Mouse (Mus musculus) CD8-positive naive resting alpha-beta T cell, adult 57 days (primary cell): ENCODE results near the gene Slc2a4. TPM values are rescaled to one million over a fixed set of nuclear protein-coding genes. Genes with fewer than 3 reads are reported as not detected.

ENCODE experiments used
- total RNA-seq: library from RNA; stranded (reverse); gene quantifications from one replicate; pipeline ENCODE4 v1.2.4, GENCODE M21; 2023

Slc2a4 gene
- not detected for total RNA-seq

DNA sequence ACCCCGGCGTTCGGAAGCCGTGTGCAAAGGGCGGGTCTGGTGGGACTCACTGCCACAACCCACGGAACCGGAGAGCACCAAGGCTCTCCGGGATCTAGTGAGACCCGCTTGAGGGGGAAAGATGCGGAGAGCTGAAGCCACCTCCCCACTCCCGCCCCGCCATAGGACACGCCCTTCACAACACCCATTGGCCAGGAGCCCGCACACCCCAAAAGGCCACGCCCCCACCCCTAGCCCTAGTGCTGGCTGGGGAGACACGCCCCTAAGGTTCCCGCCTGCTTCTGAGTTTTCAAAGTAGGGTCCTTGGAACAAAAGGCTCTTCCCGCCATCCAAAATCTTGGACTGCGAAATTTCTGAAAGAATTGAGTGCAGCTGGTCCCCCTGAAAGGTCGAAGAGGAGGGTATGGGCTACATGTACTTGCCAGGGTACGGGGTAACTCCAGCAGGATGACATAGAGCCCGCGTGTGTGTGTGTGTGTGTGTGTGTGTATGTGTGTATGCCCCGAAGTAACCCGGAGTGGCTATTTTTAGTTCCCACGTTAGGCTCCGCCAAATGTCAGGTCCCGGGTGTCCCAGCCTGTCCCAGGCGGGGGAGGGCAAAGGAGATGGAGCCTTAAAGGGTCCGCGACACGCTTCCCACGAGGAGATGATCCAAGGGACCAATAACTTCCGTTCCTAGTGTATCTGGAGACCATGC is at the start of gene Slc2a4:
Slc2a4 (minus strand) TSS at position 123 of the 697 bp plus-strand sequence.

DNA sequence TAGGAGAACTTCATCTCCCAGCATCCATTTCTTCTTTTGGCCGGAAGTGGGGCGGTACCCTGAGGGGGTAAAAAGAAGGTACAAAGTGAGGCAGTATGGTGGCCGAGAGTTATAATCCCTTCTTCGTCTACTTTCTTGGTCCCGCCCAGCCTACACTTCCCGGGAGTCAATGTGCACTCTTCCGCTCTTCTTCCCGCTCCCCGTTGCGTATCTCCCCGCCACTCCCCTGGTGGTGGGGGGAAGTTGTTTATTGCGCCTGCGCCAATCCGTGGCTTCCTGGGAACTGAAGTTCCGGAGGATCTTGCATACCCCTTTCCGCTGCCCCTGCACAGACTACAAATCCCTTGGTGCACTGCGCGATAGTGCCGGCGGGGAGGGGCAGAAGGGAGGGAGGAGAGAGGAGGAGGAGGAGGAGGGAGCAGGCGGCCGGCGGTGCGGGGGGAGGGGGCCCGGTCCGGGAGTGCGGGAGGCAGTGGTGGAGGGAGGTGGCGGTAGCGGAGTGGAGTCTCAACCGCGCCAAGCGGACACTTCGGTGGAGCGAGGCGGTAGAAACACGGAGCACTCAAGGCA is 47.5 kb upstream of the Slc2a4 start, which contains the start of gene Phf23:
Phf23 (plus strand) TSS at position 387 of the 570 bp plus-strand sequence.

DNA sequence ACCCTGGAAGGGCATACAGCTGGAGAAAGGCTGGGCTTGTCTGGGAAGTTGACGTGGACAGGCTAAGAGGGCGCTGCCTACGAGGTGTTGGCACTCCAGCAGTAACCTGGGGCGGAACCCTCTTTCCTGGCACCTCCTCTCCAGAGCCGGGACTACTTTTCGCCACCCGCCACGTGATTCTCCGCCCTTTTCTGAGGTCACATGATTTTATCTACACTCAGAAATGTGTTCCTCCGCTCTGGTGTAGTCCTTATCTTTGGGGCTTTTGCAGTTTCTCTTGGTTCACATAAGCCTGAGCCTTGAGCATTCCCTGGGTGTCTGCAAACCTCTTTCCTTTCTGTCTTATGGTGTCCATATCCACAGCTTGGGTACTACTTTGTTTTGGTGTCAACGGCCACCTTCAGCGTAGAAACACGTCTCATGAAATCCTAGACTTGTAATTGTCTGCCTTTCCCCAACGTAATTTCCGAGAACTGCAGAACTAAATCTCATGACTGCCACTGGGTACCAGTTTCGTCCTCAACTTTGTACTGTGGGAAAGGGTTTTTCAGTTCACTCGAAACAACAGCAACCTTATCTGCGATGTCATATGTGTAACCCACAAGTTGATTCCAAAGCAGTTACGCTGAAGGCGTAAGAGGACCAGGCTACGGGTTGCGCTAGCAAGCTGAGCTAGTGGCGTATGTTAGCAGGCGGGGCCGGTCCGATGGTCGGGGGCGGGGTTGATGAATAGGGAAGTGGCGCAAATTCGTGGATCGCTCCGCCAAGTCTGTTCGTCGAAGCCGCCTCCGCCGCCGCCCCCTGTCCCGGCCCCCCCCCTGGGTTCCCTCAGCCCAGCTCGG is 43.1 kb upstream of the Slc2a4 start, which contains the start of gene Gabarap:
Gabarap (plus strand) TSS at position 294 of the 842 bp plus-strand sequence.

DNA sequence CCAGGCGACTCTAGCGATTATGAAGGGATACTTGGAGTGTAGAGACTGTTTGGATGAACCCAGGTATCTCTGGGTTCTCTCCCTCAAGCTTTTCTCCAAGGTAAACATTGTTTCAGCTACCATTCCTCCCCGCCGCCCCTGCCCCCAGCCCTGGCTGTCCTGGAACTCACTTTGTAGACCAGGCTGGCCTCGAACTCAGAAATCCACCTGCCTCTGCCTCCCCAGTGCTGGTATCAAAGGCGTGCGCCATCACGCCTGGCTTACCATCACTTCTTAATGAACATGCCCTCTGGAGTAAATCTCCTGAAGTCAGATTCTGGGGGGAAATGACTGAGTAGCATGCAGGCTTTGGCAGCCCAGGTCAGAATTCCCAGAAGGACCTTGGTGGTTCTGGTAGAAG is 34.2 kb upstream of the Slc2a4 start, which contains the start of gene Elp5:
Elp5 (minus strand) TSS at position 293 of the 400 bp plus-strand sequence.

GRCm38 (mm10) chr11:69981141-69981762 is 33.3 kb upstream of the Slc2a4 start, which contains the start of gene Ctdnep1:
Gene Ctdnep1 (plus strand): TSS chr11:69981156.

DNA sequence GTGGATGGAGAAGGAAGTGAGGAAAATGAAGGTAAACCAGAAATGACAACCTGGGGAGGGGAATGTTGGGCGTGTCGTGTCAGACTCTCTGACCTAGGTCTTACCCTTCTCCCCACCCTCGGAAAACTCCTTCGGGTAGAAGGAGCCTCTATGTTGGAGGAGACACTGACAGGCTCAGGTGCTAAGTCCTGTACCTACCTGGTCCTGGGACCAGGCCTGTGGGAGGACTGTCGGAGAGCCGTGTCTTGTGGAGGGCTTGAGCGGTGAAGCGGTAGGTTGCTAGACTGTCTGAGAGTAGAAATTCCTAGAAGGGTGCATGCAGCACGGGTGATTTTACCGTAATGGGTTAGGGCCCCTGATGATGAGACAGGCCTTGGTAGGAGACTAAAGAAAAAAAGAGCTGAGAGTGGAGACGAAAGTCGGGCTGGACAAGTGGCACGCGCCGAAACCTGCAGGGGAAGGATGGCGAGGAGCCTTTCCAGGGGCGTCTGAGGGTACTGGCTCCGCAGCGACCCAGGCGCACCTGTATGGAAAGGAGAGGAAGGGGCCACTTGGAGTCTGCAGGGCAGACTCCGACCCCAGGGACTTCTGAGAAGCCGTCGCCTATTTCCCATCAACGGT is 16.8 kb upstream of the Slc2a4 start, which contains the start of gene Cldn7:
Cldn7 (plus strand) TSS at position 130 of the 621 bp plus-strand sequence.

GRCm38 (mm10) chr11:69935137-69935879 is 12.7 kb downstream of the Slc2a4 start, which contains the start of gene Ybx2:
Gene Ybx2 (plus strand): TSS chr11:69935796.

GRCm38 (mm10) chr11:69921114-69922011 is 26.6 kb downstream of the Slc2a4 start, which contains the start of gene Eif5a:
Gene Eif5a (minus strand): TSS chr11:69921958.

GRCm38 (mm10) chr11:69913554-69914371 is 34.2 kb downstream of the Slc2a4 start, which contains the start of gene Gps2:
Gene Gps2 (plus strand): TSS chr11:69913888.

DNA sequence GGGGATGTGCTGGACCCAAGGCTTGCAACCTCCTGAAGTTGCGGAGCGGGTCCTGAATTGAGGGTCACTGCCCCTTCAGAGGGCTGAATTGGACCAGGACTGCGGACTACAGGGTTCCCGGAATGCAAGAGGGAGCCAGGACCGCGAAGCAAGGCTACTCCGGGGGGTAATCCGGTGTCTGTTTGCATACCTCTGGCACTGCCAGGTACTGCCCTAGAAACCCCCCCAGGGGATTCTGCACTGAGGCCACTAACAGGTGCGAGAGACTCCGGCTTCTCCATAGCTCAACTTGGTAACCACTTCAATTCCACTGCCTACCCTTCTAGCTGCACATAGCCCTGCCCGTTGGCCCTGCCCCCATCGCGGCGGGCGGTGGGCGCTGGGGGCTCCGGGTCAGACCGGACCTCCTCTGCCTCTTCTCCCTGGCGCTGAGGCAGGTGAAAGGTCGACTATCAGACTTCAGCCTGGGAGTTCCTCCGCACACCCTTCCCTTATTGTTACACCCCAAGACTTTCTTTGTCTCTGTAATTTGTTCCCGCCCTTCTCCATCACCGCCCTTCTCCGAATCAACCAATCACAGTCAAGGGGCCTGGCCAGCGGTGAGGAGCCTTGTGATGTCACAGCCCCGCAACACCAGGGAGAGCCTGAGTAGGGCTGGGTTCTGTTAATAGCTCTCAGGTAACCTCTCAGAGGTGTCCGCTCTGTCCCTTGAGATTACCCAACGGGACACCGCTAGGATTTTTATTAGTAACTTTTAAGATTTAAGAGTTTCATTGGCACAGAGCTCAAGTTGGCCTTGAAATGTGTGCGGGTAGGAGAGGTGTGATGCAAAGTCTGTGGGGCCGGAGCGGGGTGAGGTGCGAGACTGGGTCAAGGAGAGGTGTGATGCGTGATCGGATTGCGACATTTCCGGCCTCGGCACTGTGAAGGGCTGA is 47.2 kb downstream of the Slc2a4 start, which contains the start of the genes 2810408A11Rik and Neurl4:
2810408A11Rik (minus strand) TSS at position 517 of the 935 bp plus-strand sequence.
Neurl4 (plus strand) TSS at position 602 of the 935 bp plus-strand sequence.

DNA sequence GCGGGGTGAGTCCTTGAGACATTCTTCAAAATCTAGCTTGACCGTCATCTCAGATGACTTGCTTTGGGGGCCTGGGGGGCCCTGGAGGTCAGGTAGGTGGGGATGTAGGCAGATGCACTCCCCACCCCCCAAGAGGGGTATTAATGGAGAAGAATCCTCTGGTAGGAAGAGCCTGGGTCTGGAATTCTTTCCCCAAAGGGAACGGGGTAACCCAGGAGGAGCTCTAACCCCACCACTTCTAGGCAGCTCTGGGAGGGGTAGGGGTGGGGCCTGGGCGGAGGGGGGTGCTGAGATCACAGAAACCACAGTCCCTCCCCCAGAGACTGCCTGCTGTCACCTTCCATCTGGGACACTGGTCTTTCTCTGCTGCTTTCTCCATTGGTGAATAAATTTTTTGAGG is 52.7 kb downstream of the Slc2a4 start, which contains the start of gene Acap1:
Acap1 (minus strand) TSS at position 249 of the 400 bp plus-strand sequence.

Other genes starting within 250 kb of the Slc2a4 start
- gene Polr2a, start 189.6 kb downstream of the Slc2a4 start, total RNA-seq, result 188 TPM
- not detected for gene Slc35g3, start 186.2 kb downstream of the Slc2a4 start, total RNA-seq
- gene Zbtb4, start 182.3 kb downstream of the Slc2a4 start, total RNA-seq, result 52.4 TPM
- 3.1 TPM for gene Chrnb1, start 152.2 kb downstream of the Slc2a4 start, total RNA-seq
- not detected for gene Fgf11, start 146.3 kb downstream of the Slc2a4 start, total RNA-seq
- not detected for gene Tmem102, start 142.6 kb downstream of the Slc2a4 start, total RNA-seq
- gene Gm39566, start 132.9 kb downstream of the Slc2a4 start, total RNA-seq, result not detected
- not detected for gene Spem2, start 129.7 kb downstream of the Slc2a4 start, total RNA-seq
- gene Spem1, start 126.0 kb downstream of the Slc2a4 start, total RNA-seq, result not detected
- gene Nlgn2, start 110.4 kb downstream of the Slc2a4 start, total RNA-seq, result 0.49 TPM
- 20.8 TPM for gene Tmem256, start 109.7 kb downstream of the Slc2a4 start, total RNA-seq
- 18.2 TPM for gene Plscr3, start 101.8 kb downstream of the Slc2a4 start, total RNA-seq
- gene Tnk1, start 89.5 kb downstream of the Slc2a4 start, total RNA-seq, result not detected
- not detected for gene Tmem95, start 70.2 kb downstream of the Slc2a4 start, total RNA-seq
- gene Kctd11, start 66.8 kb downstream of the Slc2a4 start, total RNA-seq, result 1.0 TPM
- gene Acap1, start 52.6 kb downstream of the Slc2a4 start, total RNA-seq, result 435 TPM
- 2.8 TPM for gene 2810408A11Rik, start 47.2 kb downstream of the Slc2a4 start, total RNA-seq
- 44.9 TPM for gene Neurl4, start 47.1 kb downstream of the Slc2a4 start, total RNA-seq
- gene Gps2, start 34.3 kb downstream of the Slc2a4 start, total RNA-seq, result 145 TPM
- gene Eif5a, start 26.2 kb downstream of the Slc2a4 start, total RNA-seq, result 317 TPM
- gene Ybx2, start 12.4 kb downstream of the Slc2a4 start, total RNA-seq, result not detected
- not detected for gene Cldn7, start 16.6 kb upstream of the Slc2a4 start, total RNA-seq
- 114 TPM for gene Ctdnep1, start 33.0 kb upstream of the Slc2a4 start, total RNA-seq
- 36.4 TPM for gene Elp5, start 34.3 kb upstream of the Slc2a4 start, total RNA-seq
- gene Gabarap, start 43.0 kb upstream of the Slc2a4 start, total RNA-seq, result 172 TPM
- 55.3 TPM for gene Phf23, start 47.6 kb upstream of the Slc2a4 start, total RNA-seq
- 47.2 TPM for gene Dvl2, start 52.4 kb upstream of the Slc2a4 start, total RNA-seq
- 46.3 TPM for gene Acadvl, start 67.2 kb upstream of the Slc2a4 start, total RNA-seq
- gene Dlg4, start 68.8 kb upstream of the Slc2a4 start, total RNA-seq, result 27.8 TPM
- gene Asgr1, start 105.9 kb upstream of the Slc2a4 start, total RNA-seq, result not detected
- gene Asgr2, start 144.5 kb upstream of the Slc2a4 start, total RNA-seq, result not detected
- gene Mgl2, start 182.1 kb upstream of the Slc2a4 start, total RNA-seq, result not detected
- gene Clec10a, start 208.0 kb upstream of the Slc2a4 start, total RNA-seq, result not detected